Mouse (Mus musculus): ENCODE data around the gene Nrcam. TPM values are rescaled to one million over a fixed set of nuclear protein-coding genes. Genes with fewer than 3 reads are reported as not detected.
A peak's percentile ranks its signal among the peaks of the same experiment; 100 is the strongest.

Gene Nrcam
- total RNA-seq, 2 experiments from 2014 or later = 490 to 495 TPM

DNA sequence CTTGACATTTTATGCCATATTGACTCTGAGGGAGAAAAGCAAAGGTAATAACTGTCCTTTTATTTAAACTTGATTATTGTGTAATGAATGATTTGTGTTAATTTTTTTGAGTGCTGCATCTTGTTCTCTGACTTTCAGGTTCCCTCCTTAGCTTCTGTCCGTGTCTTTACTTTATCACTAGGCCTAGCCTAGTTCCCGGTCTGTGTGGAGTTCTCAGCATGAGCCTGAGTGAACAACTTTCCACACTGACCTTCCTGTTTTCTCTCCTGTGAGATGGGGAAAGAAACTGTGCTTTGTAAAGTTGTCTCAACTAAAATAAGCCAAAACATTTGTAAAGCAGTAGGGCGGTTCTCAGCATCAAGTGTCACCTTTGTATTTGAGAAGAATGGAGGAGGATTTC is 179.9 kb downstream of the Nrcam start:
- DNase-seq (ENCODE audit: low spot score in 2 of 2) = no peak

DNA sequence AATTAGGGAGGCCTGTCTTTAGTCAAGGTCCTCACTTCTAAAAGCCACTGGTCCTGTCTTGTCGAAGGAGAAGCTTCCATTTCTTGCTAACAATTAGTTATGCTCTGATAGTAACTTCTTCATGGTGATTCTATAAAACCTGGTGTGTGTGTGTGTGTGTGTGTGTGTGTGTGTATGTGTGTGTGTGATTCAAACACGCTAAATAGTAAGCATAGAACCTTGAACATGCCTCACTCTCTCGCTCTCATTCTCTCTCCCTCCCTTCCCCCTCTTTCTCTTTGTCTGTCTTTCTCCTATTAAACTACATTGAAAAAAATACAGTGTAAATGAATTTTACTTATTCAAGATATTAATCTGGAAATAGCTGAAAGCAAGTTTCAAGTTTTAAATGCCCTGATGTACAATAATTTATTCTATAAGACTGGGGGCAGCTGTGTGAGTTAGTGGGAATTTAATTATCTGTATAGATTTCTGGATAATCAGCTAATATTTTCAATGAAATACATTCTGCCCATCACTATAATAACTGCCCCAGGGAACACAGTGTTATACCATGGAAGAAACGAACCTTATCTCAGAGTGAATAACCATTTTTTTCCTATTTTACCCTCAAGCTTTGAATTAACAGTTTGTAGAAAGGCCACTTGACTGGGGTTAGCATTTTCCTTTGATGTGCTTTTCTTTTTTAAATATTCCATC is 180.9 kb downstream of the Nrcam start:
- DNase-seq (ENCODE audit: low spot score in 2 of 2) = no peak

DNA sequence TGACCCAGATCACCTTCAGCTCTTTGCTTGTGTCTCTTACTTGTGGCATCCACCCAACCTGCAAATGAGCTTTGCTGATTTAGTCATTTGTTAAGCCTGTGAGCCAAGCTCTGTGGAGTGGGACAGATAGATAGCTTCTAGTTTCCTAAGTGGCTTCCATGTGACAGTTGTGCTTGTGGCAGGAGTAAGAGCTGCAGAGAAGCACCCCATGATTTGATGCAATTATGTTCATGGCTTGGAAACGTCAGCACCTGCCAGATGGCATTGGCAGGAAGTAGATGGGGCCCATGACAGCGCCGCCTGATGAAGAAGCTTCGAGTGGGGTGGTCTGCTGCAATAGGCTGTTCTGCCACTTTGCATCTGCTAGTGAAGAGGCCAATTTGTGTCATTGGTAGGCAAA is 186.4 kb downstream of the Nrcam start:
- peak; percentile 65 to 79 for DNase-seq (ENCODE audit: low spot score in 2 of 2)

DNA sequence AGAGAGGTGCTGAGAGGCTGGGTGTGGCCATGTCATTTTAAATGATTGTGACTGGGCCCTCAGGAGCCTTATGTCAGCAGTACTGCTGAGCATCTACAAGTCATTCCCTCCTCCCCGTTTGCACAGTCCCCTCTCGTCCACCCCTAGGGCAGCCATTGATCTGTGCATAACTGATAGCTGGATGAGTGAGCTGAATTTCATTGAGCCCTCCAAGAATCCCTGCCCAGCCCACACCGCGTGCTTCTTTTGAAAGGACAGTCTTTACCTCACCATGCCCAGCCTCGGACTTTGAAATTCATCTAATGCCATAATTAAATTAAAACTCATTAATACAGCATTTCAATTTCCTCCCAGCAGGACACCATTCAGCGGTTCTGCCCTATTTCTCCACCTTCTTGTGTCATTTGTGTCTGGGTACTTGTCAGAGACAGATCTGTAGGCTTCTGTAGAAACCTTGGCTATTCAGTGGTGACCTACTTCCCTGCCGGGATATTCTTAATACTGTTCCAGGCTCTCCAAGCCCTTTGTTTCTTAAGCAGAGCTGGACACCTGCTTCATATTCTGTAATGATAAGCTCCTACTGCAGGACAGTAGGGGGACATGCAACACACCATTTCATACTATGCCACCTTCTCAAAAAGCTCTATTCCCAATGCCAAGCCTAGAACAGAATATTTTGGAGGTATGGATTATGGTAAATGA is 190.9 kb downstream of the Nrcam start:
- DNase-seq (ENCODE audit: low spot score in 2 of 2) = no peak

DNA sequence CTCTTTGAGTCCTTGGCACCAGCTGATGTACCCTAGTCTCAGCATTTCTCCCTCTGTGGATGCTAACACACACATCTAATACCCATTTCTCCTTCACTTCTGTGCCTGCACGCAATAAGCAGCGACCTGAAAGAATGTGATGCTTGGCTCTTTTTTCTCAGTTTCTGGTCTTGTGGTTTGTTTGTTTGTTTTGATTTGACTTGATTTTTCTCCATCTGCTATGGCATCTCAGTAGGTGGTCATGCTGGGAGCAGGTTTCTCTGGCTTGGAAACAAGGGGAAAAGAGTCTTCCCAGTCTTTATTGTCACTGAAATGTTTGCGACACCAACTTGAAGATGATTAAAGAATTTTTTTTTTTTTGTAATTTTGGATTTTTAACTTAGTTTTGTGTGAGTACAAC is 192.8 kb downstream of the Nrcam start:
- no peak for DNase-seq (ENCODE audit: low spot score in 2 of 2)

DNA sequence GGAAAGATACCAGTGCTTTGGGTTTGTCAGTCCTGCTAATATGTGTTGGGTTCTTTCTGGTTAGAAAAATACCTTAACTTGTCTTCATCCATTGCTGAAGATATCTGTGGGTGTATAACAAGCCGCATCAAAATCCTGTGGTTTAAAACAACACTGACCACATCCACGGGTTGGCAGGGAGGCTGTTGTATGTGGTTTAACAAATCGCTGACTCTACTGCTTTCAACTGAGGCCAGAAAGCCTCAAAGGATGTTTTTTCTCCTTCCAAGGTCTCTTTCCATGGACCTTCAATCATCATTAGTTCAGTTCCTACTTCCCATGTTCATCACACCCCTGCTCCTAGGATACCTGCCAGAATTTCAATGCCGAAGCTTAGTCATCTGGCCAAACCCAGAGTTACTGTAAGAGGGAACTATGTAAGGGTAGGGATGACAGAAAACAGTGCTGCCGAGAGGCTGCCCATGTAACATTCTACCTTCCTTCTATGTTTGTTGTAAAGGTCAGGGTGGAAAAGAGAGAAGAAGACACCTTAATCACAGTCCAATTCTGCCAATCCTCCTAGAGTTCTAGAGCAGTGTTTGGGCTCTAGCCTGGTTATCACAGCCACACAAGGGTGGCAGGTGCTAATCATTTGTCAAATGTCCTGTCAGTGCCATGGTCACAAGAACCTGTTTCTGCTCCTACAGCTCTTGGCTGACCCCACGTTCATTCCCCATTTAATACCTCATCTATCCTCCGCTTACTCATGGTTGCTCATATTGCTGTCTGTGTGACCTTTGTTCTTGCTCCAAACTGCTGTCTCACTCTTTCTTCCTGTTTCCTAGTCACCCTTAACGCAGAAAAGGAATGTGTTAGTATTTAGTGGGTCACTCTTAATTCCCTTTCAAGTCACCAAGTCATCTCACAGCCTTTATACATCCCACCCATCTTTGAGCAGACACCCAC is 196.2 kb downstream of the Nrcam start:
- DNase-seq (ENCODE audit: low spot score in 2 of 2) = no peak

DNA sequence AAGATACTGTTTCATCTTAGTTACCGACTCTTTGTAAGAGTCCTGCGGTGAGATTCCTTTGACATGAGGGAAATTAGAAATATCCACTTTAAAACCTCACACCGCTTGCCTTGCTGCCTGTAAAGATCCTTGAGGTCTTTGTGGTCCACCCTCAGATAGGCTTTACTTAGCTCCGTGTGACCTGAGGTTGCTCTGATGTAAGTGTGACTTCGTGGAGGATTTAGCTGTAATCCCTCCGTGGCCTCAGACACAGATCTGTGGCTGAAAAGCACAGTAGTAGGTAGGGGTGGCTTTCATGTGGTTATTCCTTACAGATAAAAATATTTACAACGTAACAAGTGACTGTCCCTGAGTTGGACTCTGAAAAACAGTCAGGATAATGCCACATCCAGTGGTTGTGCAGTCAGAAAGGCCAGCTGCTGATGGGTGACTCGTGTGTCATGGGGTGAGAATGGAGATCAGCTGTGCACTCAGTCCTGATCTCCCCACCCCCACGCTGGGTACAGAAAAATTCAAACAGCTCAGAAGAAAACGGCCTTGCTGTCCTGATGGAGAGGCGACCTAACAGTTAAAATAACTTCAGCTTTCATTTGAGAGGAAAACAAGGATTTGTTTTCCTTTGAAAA is 199.8 kb downstream of the Nrcam start:
- no peak for DNase-seq (ENCODE audit: low spot score in 2 of 2)

DNA sequence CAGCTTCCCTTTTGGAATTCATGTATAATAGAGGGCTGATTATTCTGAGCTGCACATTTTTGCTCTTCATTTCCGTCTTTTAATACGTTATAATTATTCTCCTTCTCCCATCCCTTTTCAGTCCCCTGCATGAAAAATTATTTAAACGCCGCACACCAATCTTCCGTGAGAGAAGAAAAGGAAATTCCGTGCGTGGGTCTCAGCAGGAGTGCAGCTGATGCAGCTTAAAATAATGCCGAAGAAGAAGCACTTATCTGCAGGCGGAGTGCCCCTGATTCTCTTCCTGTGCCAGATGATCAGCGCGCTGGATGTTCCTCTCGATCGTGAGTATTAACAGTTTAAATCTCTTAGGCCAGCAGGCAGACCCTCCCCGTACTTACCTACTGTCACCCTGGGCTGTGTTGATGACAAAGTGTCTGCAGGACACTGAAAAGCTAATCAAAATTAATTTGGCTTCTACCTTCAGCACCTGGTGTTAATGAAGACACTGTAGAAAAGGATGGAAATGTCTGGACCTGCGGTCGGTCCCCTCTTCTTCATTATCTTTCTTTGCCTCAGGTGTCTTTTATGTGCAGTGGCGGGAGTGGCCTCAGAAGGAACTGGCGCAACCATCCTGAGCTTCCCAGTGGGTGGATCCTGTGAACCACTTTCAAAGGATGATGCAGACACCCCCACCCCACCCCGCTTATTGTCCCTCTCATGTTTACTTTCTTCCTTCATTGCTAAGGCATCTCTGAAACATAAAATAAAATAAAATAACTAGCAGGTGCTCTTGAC is 203.8 kb downstream of the Nrcam start:
- no peak for DNase-seq (ENCODE audit: low spot score in 2 of 2)

DNA sequence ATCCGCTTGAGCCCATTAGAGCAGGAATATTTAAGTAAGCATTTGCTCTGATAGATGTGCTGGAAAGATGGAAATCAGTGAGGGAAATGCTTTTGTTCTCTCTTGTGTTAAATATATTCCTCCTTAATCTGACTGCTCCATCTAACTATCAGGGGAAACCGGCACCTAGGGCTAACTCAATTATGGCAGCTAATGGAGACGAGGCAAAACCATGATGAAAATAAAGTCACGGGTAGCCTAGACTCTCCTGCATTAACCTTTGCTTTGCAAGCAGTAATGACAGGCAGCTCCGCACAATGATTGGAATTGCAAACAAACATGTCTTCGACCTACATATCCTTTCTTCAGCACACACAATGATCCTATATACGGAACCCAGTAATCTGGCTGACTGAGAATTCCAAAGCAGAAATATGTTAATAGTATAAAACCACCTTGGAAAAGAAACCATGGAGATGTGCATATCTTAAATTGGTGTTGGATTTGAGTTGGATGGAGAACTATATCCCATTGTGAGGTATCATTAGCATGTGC is 205.5 kb downstream of the Nrcam start:
- no peak for DNase-seq (ENCODE audit: low spot score in 2 of 2)

DNA sequence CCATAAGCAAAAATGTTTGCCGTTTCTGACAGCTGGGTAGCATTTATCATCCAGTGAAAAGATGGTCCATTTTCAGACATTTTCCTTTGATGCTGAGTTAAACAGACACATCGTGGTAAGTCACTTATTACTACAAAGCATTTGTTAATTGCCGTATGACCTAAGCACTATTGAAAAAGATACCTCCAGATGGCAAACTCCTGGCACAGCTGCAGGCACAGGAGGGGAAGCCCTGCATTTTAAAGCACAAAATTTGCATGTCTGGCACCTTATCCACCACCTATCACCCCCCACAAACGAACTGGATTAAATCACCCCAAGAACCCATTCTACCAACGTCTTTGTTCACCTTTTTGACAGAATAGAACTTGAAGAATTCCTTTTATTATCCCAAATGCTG is 206.9 kb downstream of the Nrcam start:
- DNase-seq (ENCODE audit: low spot score in 2 of 2) = no peak

DNA sequence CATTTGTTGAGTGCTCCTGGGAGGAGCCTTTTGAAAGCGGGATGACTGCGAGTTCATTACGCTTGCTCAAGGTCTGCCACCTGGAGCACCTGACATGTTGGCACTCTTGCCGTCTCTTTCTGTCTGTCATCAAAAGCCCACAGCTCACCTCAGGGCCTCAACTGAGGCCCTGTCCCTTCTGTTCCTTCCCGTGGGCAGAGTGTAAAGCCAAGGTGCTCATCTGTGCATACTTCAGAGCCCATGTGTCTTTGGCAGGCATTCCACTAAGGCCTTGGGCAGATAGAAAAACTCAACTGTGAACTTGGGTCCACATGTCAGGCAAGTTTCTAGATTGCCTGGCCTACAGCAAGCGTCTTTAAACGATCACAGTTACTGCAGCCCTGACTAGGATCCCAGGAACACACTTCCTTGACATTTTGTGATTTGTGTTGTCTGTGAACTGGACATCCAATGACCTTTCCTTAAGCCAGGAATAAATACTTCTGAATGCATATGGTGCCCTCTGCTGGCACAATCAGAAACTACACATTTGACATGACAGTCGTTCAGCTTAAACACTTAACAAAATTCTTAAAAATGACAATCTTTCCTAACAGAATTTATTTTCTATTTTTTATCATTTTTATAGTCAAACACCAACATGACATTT is 219.2 kb downstream of the Nrcam start:
- peak; percentile 58 to 88 for DNase-seq (ENCODE audit: low spot score in 2 of 2)

DNA sequence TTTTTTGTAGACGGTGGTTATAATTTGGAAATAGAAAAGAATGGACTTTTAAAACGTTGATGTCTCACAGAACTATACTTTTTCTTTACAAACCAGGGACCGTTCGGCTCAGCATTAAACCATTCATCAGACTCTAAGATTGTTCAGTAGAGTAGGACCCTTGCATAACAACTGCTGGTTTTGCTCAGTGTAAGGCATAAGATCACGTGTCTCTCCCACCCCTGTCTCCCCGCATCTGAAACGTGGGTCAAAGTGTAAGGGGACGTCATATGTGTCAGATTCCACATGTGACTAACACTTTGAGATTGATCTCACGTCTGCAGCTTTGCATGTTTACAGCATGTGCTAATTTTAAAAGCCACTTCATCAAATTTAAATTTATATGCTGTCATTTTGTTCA is 219.8 kb downstream of the Nrcam start:
- DNase-seq (ENCODE audit: low spot score in 2 of 2) = no peak

DNA sequence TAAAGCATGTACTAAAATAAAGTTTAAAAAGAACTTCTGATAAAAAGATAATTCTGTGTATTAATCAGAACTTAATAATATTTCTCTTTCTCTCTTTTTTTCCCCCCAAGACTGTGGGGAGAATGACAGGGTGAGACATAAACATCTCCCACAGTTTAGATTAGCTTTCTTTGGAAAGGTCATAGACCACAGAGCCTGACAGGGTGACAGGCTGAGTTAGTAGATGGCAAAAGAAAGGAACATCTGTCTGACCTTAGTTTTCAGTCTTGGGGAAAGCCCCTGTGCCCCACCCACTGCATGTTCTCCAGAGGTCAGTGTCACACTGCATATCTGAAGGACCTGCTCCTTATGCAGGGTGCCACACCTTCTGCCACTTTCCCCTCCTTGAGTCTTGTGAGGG is 222.9 kb downstream of the Nrcam start:
- no peak for DNase-seq (ENCODE audit: low spot score in 2 of 2)

DNA sequence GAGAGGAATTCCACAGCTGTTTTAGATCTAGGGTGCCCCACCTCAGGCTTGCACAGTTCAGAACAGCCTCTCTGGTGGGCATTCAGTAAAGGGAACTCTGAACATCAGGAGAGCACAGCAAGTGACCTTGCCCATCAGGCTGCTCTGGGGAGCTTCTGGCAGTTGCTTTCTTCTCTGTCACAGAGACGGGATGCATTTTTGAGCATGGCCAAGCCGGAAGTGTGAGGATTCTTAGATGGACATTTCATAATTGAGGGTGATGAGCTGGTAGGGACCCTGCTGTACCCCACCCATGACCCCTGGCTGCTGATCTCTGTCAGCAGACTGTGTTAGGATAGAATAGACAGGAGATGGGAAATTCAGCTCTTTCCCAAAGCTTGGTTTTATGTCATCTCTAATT is 225.4 kb downstream of the Nrcam start:
- no peak for DNase-seq (ENCODE audit: low spot score in 2 of 2)

DNA sequence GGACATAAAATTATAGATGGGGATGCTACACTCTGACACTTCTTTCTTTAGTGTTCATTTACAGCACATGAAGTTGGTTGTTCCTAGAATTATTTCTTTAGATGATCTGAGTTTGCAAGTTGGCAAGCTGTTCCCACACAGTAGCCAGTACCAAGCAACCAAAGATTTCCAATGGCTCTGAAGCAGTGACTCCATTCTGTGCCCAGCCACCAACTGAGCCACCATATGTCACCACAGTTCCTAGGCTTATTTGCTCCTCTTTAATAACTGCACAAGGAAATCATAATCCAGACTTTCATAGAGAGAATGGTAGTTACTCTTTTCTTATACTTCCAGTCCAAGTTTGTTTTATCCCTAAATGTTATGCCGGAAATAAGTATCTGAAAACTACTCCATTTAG is 226.1 kb downstream of the Nrcam start:
- peak in 1 of 2 experiments; percentile 45 for DNase-seq (ENCODE audit: low spot score in 2 of 2)

DNA sequence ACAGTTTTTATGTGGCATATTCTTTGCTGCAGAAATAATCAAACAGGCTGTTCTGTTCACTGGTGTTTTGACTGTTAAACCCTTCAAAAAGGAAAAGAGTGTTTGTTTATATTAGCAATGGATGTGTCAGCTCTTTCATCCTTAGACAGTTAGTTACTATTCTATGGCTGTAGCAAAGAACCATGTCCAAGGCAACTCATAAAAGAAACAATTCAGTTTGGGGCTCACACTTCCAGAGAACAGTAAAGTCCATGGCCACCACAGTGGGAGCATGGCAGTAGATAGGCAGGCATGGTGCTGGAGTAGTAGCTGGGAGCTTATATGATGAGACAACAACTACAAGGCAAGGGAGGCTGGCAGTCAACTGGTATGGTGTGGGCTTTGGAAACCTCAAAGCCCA is 231.3 kb downstream of the Nrcam start:
- DNase-seq (ENCODE audit: low spot score in 2 of 2) = no peak

DNA sequence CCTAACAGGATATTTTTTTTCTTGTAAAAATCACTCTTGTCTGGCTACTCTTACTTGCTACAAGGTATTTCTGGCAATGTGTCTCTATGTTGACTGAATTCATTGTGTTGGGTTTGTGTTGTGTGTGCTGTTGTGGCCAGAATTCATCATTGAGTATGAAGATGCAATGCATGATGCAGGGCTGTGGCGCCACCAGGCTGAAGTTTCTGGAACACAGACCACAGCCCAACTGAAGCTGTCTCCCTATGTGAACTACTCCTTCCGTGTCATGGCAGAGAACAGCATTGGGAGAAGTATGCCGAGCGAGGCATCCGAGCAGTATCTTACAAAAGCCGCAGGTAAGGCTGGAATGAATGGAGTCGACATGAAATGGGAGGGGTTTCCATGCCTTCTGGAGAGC is 241.4 kb downstream of the Nrcam start:
- no peak for DNase-seq (ENCODE audit: low spot score in 2 of 2)

DNA sequence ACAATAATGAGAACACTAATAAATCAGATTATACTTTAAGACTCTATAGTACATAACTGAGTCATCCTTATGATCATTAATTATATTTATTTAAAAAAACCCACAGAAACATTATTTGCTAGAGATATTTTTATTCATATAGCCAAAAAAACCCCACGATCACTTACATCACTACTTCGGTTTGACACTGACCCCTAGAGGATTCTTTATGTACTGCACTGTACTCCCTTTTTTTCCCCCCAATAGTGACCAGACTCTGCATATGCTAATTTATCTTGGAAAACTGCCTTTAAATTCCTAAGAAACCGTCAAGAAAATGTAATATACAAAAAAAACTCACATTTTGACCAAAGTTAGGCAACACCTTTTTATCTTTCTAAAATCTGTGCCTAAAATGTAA is 244.0 kb downstream of the Nrcam start:
- peak in 1 of 2 experiments; percentile 29 for DNase-seq (ENCODE audit: low spot score in 2 of 2)

DNA sequence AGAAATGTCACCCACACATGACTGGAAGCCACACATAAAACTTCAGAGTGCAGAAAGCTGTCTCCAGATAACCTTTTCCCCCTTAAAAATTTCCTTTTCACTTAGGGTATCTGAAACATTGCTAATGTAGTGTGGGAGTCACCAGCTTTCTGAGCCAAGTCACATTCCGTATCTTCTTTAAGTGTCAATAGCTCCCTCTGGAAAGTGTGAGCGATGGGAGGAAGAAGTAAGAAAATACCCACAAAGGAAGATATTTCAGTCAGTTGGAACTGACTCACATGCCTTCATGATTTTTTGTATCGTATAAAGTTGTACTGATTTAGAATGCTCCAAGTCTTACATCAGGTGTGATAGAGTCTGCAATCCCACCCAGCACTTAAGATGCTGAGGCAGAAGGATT is 245.5 kb downstream of the Nrcam start:
- no peak for DNase-seq (ENCODE audit: low spot score in 2 of 2)

Data from layer of hippocampus, adult 18-20 months (tissue).